Mouse (Mus musculus) urinary bladder, adult 2 months (tissue): ENCODE results near the gene Shld1. TPM values are rescaled to one million over a fixed set of nuclear protein-coding genes. Genes with fewer than 3 reads are reported as not detected.

Experiments used
- DNase-seq: peaks from one replicate; pipeline ENCODE4 v3.0.0; 2022; ENCODE audit warnings: low spot score
- polyA plus RNA-seq: library from polyadenylated mRNA; depleted of rRNA; stranded (reverse); fragments of >200 nt; gene quantifications from 2 replicates; pipeline ENCODE4 v1.2.3, GENCODE M21; 2012; rRNA removed

The Shld1 gene
- polyA plus RNA-seq: 14.2 and 14.4 TPM in 2 replicates

GRCm38 (mm10) chr2:132686756-132687737 is at the start of gene Shld1:
Shld1 (plus strand) TSS chr2:132686931.
- DNase-seq: peak; percentile 68

- DNase-seq: no peak
Observed at GRCm38 (mm10) chr2:132638306-132638705, 48.4 kb upstream of the Shld1 start.

GRCm38 (mm10) chr2:132639337-132639736 is 47.4 kb upstream of the Shld1 start:
- no peak for DNase-seq

- DNase-seq: no peak
Observed at GRCm38 (mm10) chr2:132641196-132641595, 45.5 kb upstream of the Shld1 start.

- DNase-seq: no peak
Observed at GRCm38 (mm10) chr2:132643161-132643560, 43.6 kb upstream of the Shld1 start.

GRCm38 (mm10) chr2:132646856-132647745 is 39.6 kb upstream of the Shld1 start:
- DNase-seq: no peak

- DNase-seq: no peak
Observed at GRCm38 (mm10) chr2:132649352-132649870, 37.3 kb upstream of the Shld1 start.

GRCm38 (mm10) chr2:132650546-132650945 is 36.2 kb upstream of the Shld1 start:
- no peak for DNase-seq

GRCm38 (mm10) chr2:132652476-132652875 is 34.3 kb upstream of the Shld1 start:
- DNase-seq: no peak

GRCm38 (mm10) chr2:132654834-132655495 is 31.8 kb upstream of the Shld1 start:
- no peak for DNase-seq

GRCm38 (mm10) chr2:132657186-132657585 is 29.5 kb upstream of the Shld1 start:
- DNase-seq: no peak

GRCm38 (mm10) chr2:132658412-132659120 is 28.2 kb upstream of the Shld1 start:
- no peak for DNase-seq

- no peak for DNase-seq
Observed at GRCm38 (mm10) chr2:132669091-132669490, 17.6 kb upstream of the Shld1 start.

GRCm38 (mm10) chr2:132670290-132670689 is 16.4 kb upstream of the Shld1 start:
- DNase-seq: no peak

GRCm38 (mm10) chr2:132672121-132672520 is 14.6 kb upstream of the Shld1 start:
- no peak for DNase-seq

- DNase-seq: no peak
Observed at GRCm38 (mm10) chr2:132676111-132676510, 10.6 kb upstream of the Shld1 start.

- no peak for DNase-seq
Observed at GRCm38 (mm10) chr2:132685001-132685400, 1.7 kb upstream of the Shld1 start.

GRCm38 (mm10) chr2:132688611-132689021 is 1.9 kb downstream of the Shld1 start:
- no peak for DNase-seq

- no peak for DNase-seq
Observed at GRCm38 (mm10) chr2:132689188-132689568, 2.4 kb downstream of the Shld1 start.

GRCm38 (mm10) chr2:132689569-132690231 is 3.0 kb downstream of the Shld1 start:
- DNase-seq: no peak
